In genomic region chr2:115890715-115891114, GRCm38 (mm10) we compare ENCODE assay signal across 25 mouse cellular contexts.
DNase-seq lines count a peak whose midpoint lies in the region; ATAC-seq and TF ChIP-seq lines count a peak whose summit lies in the region.
"Had no signal": no experiment of that assay in that cellular context is flagged by ENCODE, and none has a peak within 500 bp of the region (broad histone marks: within the 10 kb centered on the region; RNA-seq: fewer than 3 reads in every experiment).

No protein-coding gene starts in this region.

- DNase-seq in hindbrain, embryonic 14.5 days (ENCODE audit: low spot score): no peak
- no peak for DNase-seq in kidney, postnatal 36 days
- peak; percentile 82 for DNase-seq in kidney, postnatal 0 days (ENCODE audit: low spot score)
- DNase-seq in kidney, postnatal 10 days: no peak
- DNase-seq in stomach, postnatal 0 days (ENCODE audit: low spot score): no peak
- DNase-seq: adrenal gland, adult 2 months; adrenal gland, postnatal 10 days; adrenal gland, postnatal 25 days; cerebellum, adult 11 months; cerebellum, adult 18-20 months; cerebellum, adult 8-10 months; cerebellum, adult 9-11 months; cerebellum, postnatal 14 days; cerebellum, postnatal 36 days; embryo, embryonic 11 days had no signal

- ATAC-seq in hindbrain, embryonic 13.5 days (ENCODE audit: low FRiP score): no peak
- ATAC-seq in hindbrain, embryonic 14.5 days (ENCODE audit: low FRiP score): no peak
- peak; percentile 80 for ATAC-seq in kidney, embryonic 15.5 days (replicated peaks; ENCODE audit: low FRiP score)
- peak; percentile 70 for ATAC-seq in kidney, postnatal 0 days (replicated peaks; ENCODE audit: low FRiP score, low read depth)
- ATAC-seq in stomach, postnatal 0 days (ENCODE audit: low FRiP score, low TSS enrichment): no peak
- ATAC-seq in midbrain, embryonic 16.5 days: no peak
- ATAC-seq: forebrain, embryonic 14.5 days; forebrain, embryonic 16.5 days had no signal

- H3K4me1 ChIP-seq in hindbrain, embryonic 13.5 days (replicated peaks): peaks cover 45% of the 10 kb centered on the region
- peaks cover 18% of the 10 kb centered on the region for H3K4me1 ChIP-seq in hindbrain, embryonic 14.5 days (replicated peaks; ENCODE audit: control insufficient read depth, insufficient read depth, low read length)
- H3K4me1 ChIP-seq in kidney, embryonic 15.5 days: peaks cover 45% of the 10 kb centered on the region
- H3K4me1 ChIP-seq in kidney, postnatal 0 days (replicated peaks; ENCODE audit: insufficient read depth, low read length): peaks cover 8% of the 10 kb centered on the region
- no peaks in the 10 kb centered on the region for H3K4me1 ChIP-seq in stomach, postnatal 0 days (replicated peaks; ENCODE audit: control insufficient read depth, insufficient read depth)
- 0 out of 2 replicates have a peak, but pooled peaks cover 2% of the 10 kb centered on the region for H3K4me1 ChIP-seq in midbrain, embryonic 16.5 days (ENCODE audit: control insufficient read depth, insufficient read depth, low read length)

- no peak overlapping the region for H3K4me3 ChIP-seq in hindbrain, embryonic 13.5 days
- H3K4me3 ChIP-seq in hindbrain, embryonic 14.5 days (replicated peaks; ENCODE audit: low read length): no peak overlapping the region
- no peak overlapping the region for H3K4me3 ChIP-seq in kidney, embryonic 15.5 days (replicated peaks)
- no peak overlapping the region for H3K4me3 ChIP-seq in kidney, postnatal 0 days (replicated peaks; ENCODE audit: low read depth, low read length)
- H3K4me3 ChIP-seq in stomach, postnatal 0 days (ENCODE audit: low read depth, low read length): no peak overlapping the region
- no peak overlapping the region for H3K4me3 ChIP-seq in midbrain, embryonic 16.5 days (ENCODE audit: low read depth, low read length)
- H3K4me3 ChIP-seq: embryonic facial prominence, embryonic 12.5 days; embryonic facial prominence, embryonic 15.5 days; erythroblast, embryonic 14.5 days; forebrain, embryonic 10.5 days; forebrain, embryonic 12.5 days had no signal

- no peak overlapping the region for H3K4me2 ChIP-seq in hindbrain, embryonic 13.5 days
- H3K4me2 ChIP-seq in hindbrain, embryonic 14.5 days (replicated peaks): no peak overlapping the region
- H3K4me2 ChIP-seq in kidney, embryonic 15.5 days: peak overlapping the region; percentile 26
- H3K4me2 ChIP-seq in kidney, postnatal 0 days (ENCODE audit: low read length): peak overlapping the region; percentile 27; the same call in 1 of the 2 replicates
- peak overlapping the region; percentile 26; the same call in 1 of the 2 replicates for H3K4me2 ChIP-seq in stomach, postnatal 0 days (replicated peaks; ENCODE audit: low read depth)
- H3K4me2 ChIP-seq in midbrain, embryonic 16.5 days (ENCODE audit: low read length): no peak overlapping the region
- H3K4me2 ChIP-seq: embryonic facial prominence, embryonic 12.5 days; embryonic facial prominence, embryonic 15.5 days; forebrain, embryonic 12.5 days had no signal

- 56% methylated on average over 2 of the region's 2 CpGs for WGBS in hindbrain, embryonic 13.5 days
- WGBS in hindbrain, embryonic 14.5 days: 60% methylated on average over 2 of the region's 2 CpGs
- WGBS in kidney, embryonic 15.5 days: 22% methylated on average over 2 of the region's 2 CpGs
- 17% methylated on average over 2 of the region's 2 CpGs for WGBS in kidney, postnatal 0 days
- 26% methylated on average over 2 of the region's 2 CpGs for WGBS in stomach, postnatal 0 days
- WGBS in midbrain, embryonic 16.5 days: 73% methylated on average over 2 of the region's 2 CpGs

- TF ChIP-seq CTCF in kidney, postnatal 0 days (IDR thresholded peaks at IDR 0.05; ENCODE audit: low read depth): no peak
- no peak for TF ChIP-seq CTCF in stomach, postnatal 0 days (IDR thresholded peaks at IDR 0.05; ENCODE audit: low read depth)

- H3K36me3 ChIP-seq in hindbrain, embryonic 13.5 days: 0 out of 2 replicates have a peak, but pooled peaks cover 3% of the 10 kb centered on the region
- no peaks in the 10 kb centered on the region for H3K36me3 ChIP-seq in hindbrain, embryonic 14.5 days (replicated peaks; ENCODE audit: control insufficient read depth, insufficient read depth)
- H3K36me3 ChIP-seq in kidney, embryonic 15.5 days: peaks cover 14% of the 10 kb centered on the region
- no peaks in the 10 kb centered on the region for H3K36me3 ChIP-seq in kidney, postnatal 0 days (ENCODE audit: insufficient read depth, low read length)
- no peaks in the 10 kb centered on the region for H3K36me3 ChIP-seq in stomach, postnatal 0 days (ENCODE audit: control insufficient read depth, insufficient read depth, low read length)
- no peaks in the 10 kb centered on the region for H3K36me3 ChIP-seq in midbrain, embryonic 16.5 days (ENCODE audit: control insufficient read depth, insufficient read depth, low read length)
- H3K36me3 ChIP-seq: embryonic facial prominence, embryonic 12.5 days; embryonic facial prominence, embryonic 15.5 days; forebrain, embryonic 12.5 days had no signal

- no peak for TF ChIP-seq EP300 in stomach, postnatal 0 days (optimal IDR thresholded peaks at IDR 0.05)

- H3K27me3 ChIP-seq in hindbrain, embryonic 13.5 days: no peaks in the 10 kb centered on the region
- no peaks in the 10 kb centered on the region for H3K27me3 ChIP-seq in hindbrain, embryonic 14.5 days (ENCODE audit: control insufficient read depth, insufficient read depth, low read length)
- no peaks in the 10 kb centered on the region for H3K27me3 ChIP-seq in kidney, embryonic 15.5 days
- no peaks in the 10 kb centered on the region for H3K27me3 ChIP-seq in kidney, postnatal 0 days (ENCODE audit: insufficient read depth, low read length)
- no peaks in the 10 kb centered on the region for H3K27me3 ChIP-seq in stomach, postnatal 0 days (ENCODE audit: control insufficient read depth, insufficient read depth, low read length)
- no peaks in the 10 kb centered on the region for H3K27me3 ChIP-seq in midbrain, embryonic 16.5 days (ENCODE audit: control insufficient read depth, insufficient read depth, low read depth, low read length)
- H3K27me3 ChIP-seq: embryonic facial prominence, embryonic 12.5 days; embryonic facial prominence, embryonic 15.5 days; forebrain, embryonic 12.5 days had no signal

- H3K9ac ChIP-seq in hindbrain, embryonic 13.5 days: no peak overlapping the region
- no peak overlapping the region for H3K9ac ChIP-seq in hindbrain, embryonic 14.5 days
- H3K9ac ChIP-seq in kidney, embryonic 15.5 days: no peak overlapping the region
- H3K9ac ChIP-seq in kidney, postnatal 0 days (ENCODE audit: low read depth, low read length): no peak overlapping the region
- H3K9ac ChIP-seq in stomach, postnatal 0 days (ENCODE audit: low read length): no peak overlapping the region
- H3K9ac ChIP-seq in midbrain, embryonic 16.5 days (ENCODE audit: low read depth, low read length): no peak overlapping the region
- H3K9ac ChIP-seq: embryonic facial prominence, embryonic 12.5 days; embryonic facial prominence, embryonic 15.5 days; forebrain, embryonic 12.5 days had no signal

- no peaks in the 10 kb centered on the region for H3K9me3 ChIP-seq in hindbrain, embryonic 13.5 days
- H3K9me3 ChIP-seq in hindbrain, embryonic 14.5 days (ENCODE audit: control insufficient read depth, low read length): no peaks in the 10 kb centered on the region
- no peaks in the 10 kb centered on the region for H3K9me3 ChIP-seq in kidney, embryonic 15.5 days (replicated peaks)
- H3K9me3 ChIP-seq in kidney, postnatal 0 days (replicated peaks; ENCODE audit: low read length): no peaks in the 10 kb centered on the region
- no peaks in the 10 kb centered on the region for H3K9me3 ChIP-seq in stomach, postnatal 0 days (ENCODE audit: control insufficient read depth, low read length)
- no peaks in the 10 kb centered on the region for H3K9me3 ChIP-seq in midbrain, embryonic 16.5 days (replicated peaks; ENCODE audit: control insufficient read depth, low read length, poor library complexity, severe bottlenecking)
- H3K9me3 ChIP-seq: embryonic facial prominence, embryonic 12.5 days; embryonic facial prominence, embryonic 15.5 days; forebrain, embryonic 10.5 days; forebrain, embryonic 12.5 days had no signal

- H3K27ac ChIP-seq in hindbrain, embryonic 13.5 days: 0 out of 2 replicates have a peak overlapping the region, but pooled peaks have one; percentile 2
- H3K27ac ChIP-seq in hindbrain, embryonic 14.5 days: no peak overlapping the region
- peak overlapping the region; percentile 69 for H3K27ac ChIP-seq in kidney, embryonic 15.5 days
- H3K27ac ChIP-seq in kidney, postnatal 0 days: no peak overlapping the region; the same call in 1 of the 2 replicates
- H3K27ac ChIP-seq in stomach, postnatal 0 days (replicated peaks): no peak overlapping the region
- H3K27ac ChIP-seq in midbrain, embryonic 16.5 days (ENCODE audit: low read length): no peak overlapping the region
- H3K27ac ChIP-seq: embryonic facial prominence, embryonic 12.5 days; embryonic facial prominence, embryonic 15.5 days; forebrain, embryonic 10.5 days; forebrain, embryonic 12.5 days had no signal

Comparison
In these comparisons a context has a peak if more than half of its experiments do, and no peak if none do; other contexts are left out.
1. H3K27ac ChIP-seq: peak in hindbrain, embryonic 13.5 days (single experiment) and kidney, embryonic 15.5 days (single experiment); none in hindbrain, embryonic 14.5 days (single experiment), kidney, postnatal 0 days (single experiment), stomach, postnatal 0 days (single experiment) and midbrain, embryonic 16.5 days (single experiment).
2. ATAC-seq: peak in kidney, embryonic 15.5 days (single experiment) and kidney, postnatal 0 days (single experiment); none in hindbrain, embryonic 13.5 days (single experiment), hindbrain, embryonic 14.5 days (single experiment), stomach, postnatal 0 days (single experiment) and midbrain, embryonic 16.5 days (single experiment).
3. H3K4me2 ChIP-seq: peak in kidney, embryonic 15.5 days (single experiment), kidney, postnatal 0 days (single experiment) and stomach, postnatal 0 days (single experiment); none in hindbrain, embryonic 13.5 days (single experiment), hindbrain, embryonic 14.5 days (single experiment) and midbrain, embryonic 16.5 days (single experiment).